Mouse (Mus musculus) thymus, postnatal 14 days (tissue): ENCODE measurements at regions not wholly inside any gene's neighbourhood (a gene's known extent, or its start where the extent isn't known, plus 50 kb on each side); places are given as distances from the start of the nearest gene placed in this dataset.
"Not testable (repeated sequence)": the region's sequence is repeated elsewhere in the genome, so short reads cannot be mapped to it uniquely, and the experiment has no call there.

ENCODE experiments used
- DNase-seq: peaks from one replicate; pipeline ENCODE4 v3.0.0; 2021

DNA sequence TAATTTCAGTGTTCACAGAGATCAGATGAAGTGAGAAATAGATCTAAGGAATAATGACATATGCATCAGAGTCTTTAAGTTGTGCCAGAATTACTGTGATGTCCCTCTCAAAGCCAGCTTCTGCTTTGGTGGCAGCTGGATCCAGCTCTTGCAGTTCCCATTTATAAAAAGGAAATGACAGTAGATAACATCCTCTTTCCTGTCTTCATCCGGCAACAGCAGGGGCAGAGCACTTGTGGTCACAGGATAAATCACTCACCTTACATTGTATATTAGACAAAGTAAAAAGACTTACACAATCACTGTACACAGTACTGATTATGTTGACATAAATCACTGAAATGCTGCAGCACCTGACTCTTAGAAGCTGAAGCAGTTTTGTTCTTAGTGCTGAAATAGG lies 1214.2 kb downstream of the Adam6a start:
- not testable (repeated sequence) for DNase-seq

DNA sequence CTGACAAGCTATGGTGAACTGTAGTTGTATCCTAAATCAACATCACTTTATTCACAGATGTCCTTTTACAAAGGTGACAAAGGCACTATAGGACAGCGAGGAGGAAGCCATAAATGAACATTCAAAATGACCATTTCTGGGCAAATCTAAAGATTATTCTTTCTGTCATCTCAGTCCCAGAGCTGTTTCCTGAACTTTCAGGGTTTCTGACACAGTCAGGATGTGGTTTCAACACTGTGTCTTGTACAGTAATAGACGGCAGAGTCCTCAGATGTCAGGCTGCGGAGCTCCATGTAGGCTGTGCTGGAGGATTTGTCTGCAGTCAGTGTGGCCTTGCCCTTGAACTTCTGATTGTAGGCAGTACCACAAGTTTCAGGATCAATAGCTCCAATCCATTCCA lies 1220.5 kb downstream of the Adam6a start:
- DNase-seq, result not testable (repeated sequence)

DNA sequence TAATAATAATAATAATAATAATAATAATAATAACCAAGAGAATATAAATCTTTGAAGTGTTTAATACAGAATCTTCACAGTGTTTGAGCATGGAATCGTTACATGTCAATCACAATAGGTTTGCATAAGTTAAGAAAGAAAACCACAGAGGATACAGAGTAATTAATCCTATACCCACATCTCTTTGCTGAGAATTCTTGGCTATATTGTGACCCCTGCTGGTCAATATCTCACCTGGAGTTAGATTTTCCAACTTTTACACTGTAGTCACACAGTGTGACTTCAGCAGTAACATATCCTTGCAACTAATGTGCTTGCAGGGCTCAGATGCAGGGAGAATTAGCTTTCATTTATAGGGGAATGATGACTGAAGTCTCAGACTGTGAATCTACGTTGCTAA lies 1231.7 kb downstream of the Adam6a start:
- DNase-seq, result not testable (repeated sequence)

DNA sequence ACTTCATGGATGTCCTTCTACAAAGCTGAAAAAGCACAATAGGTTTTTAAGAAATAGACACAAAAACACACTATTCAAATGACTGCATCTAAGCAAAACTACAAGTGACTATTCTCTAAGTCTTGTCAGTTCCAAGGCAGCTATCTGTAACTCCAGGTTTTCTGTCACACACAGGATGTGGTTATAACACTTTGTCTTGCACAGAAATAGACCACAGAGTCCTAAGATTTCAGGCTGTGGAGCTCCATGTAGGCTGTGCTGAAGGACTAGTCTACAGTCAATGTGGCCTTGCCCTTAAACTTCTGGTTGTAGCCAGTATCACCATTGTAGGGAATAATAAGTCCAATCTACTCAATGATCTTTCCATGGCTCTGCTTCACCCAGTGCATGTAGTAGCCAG lies 1243.1 kb upstream of the Zfp386 start:
- peak; percentile 48 for DNase-seq

GRCm38 (mm10) chr12:114809186-114809585 lies 1238.3 kb upstream of the Zfp386 start:
- DNase-seq, result peak; percentile 10

DNA sequence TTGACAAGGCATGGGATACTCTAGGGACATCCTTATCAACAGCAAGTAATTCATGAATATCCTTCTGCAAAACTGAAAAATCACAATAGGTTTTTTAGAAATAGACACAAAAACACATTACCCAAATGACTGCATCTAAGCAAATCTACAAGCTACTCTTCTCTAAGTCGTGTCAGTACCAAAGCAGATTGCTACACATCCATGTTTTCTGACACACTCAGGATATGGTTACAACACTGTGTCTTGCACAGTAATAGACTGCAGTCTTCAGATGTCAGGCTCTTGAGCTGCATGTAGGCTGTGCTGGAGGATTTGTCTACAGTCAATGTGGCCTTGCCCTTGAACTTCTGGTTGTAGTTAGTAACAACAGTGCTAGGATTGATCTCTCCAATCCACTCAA lies 1230.7 kb upstream of the Zfp386 start:
- not testable (repeated sequence) for DNase-seq

DNA sequence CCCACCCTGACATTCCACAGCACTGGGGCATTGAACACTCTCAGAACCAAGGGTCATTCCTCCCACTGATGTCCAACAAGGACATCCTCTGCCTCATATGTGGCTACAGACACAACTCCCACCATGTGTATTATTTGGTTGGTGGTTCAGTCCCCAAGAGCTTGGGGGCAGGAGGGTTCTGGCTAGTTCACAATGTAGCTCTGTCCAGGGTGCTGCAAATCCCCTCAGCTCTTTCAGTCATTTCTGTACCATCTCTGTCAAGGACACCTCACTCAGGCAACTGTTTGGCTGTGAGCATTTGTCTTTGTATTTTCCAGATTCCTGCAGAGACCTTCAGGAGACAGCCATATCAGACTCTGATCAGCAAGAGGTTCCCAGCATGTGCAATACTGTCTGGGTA lies 1214.6 kb upstream of the Zfp386 start:
- DNase-seq, result peak; percentile 9
